15 mouse cellular contexts compared by ENCODE assay signal in genomic region chr12:32768744-32769535, GRCm38 (mm10). TPM values are rescaled to one million over a fixed set of nuclear protein-coding genes. Genes with fewer than 3 reads are reported as not detected.
DNase-seq lines count a peak whose midpoint lies in the region; ATAC-seq and TF ChIP-seq lines count a peak whose summit lies in the region.
"Had no signal": no experiment of that assay in that cellular context is flagged by ENCODE, and none has a peak within 500 bp of the region (broad histone marks: within the 10 kb centered on the region; RNA-seq: fewer than 3 reads in every experiment).

No protein-coding gene starts in this region.

- H3K4me1 ChIP-seq in kidney, embryonic 16.5 days (ENCODE audit: insufficient read depth, low read length): no peaks in the 10 kb centered on the region
- H3K4me1 ChIP-seq in lung, postnatal 0 days (ENCODE audit: insufficient read depth, low read depth, low read length): peaks cover 10% of the 10 kb centered on the region; the same call in 1 of the 2 replicates
- no peaks in the 10 kb centered on the region for H3K4me1 ChIP-seq in midbrain, embryonic 13.5 days (replicated peaks)
- H3K4me1 ChIP-seq: embryonic facial prominence, embryonic 15.5 days; hindbrain, embryonic 15.5 days; limb, embryonic 15.5 days; midbrain, embryonic 12.5 days had no signal

- H3K36me3 ChIP-seq in kidney, embryonic 16.5 days (ENCODE audit: insufficient read depth, low read length): no peaks in the 10 kb centered on the region
- no peaks in the 10 kb centered on the region for H3K36me3 ChIP-seq in lung, postnatal 0 days (ENCODE audit: insufficient read depth, low read length)
- H3K36me3 ChIP-seq in midbrain, embryonic 13.5 days: no peaks in the 10 kb centered on the region
- H3K36me3 ChIP-seq: embryonic facial prominence, embryonic 15.5 days; hindbrain, embryonic 15.5 days; limb, embryonic 15.5 days; midbrain, embryonic 12.5 days had no signal

- WGBS in kidney, embryonic 16.5 days: 44% methylated on average over 3 of the region's 3 CpGs
- 50% methylated on average over 3 of the region's 3 CpGs for WGBS in lung, postnatal 0 days
- 83% methylated on average over 3 of the region's 3 CpGs for WGBS in midbrain, embryonic 13.5 days

- no peak overlapping the region for H3K4me3 ChIP-seq in kidney, embryonic 16.5 days (ENCODE audit: low read length)
- no peak overlapping the region for H3K4me3 ChIP-seq in lung, postnatal 0 days (ENCODE audit: low read depth, low read length)
- H3K4me3 ChIP-seq in midbrain, embryonic 13.5 days (replicated peaks): no peak overlapping the region
- H3K4me3 ChIP-seq: embryonic facial prominence, embryonic 15.5 days; hindbrain, embryonic 15.5 days; limb, embryonic 15.5 days; midbrain, embryonic 12.5 days; myocyte had no signal

- H3K9ac ChIP-seq in kidney, embryonic 16.5 days (replicated peaks; ENCODE audit: low read length): no peak overlapping the region
- H3K9ac ChIP-seq in lung, postnatal 0 days (replicated peaks; ENCODE audit: low read depth): no peak overlapping the region
- H3K9ac ChIP-seq in midbrain, embryonic 13.5 days (replicated peaks): no peak overlapping the region
- H3K9ac ChIP-seq: embryonic facial prominence, embryonic 15.5 days; hindbrain, embryonic 15.5 days; limb, embryonic 15.5 days; midbrain, embryonic 12.5 days had no signal

- no peaks in the 10 kb centered on the region for H3K27me3 ChIP-seq in kidney, embryonic 16.5 days (ENCODE audit: insufficient read depth, low read length)
- H3K27me3 ChIP-seq in lung, postnatal 0 days (replicated peaks; ENCODE audit: insufficient read depth, low read length): no peaks in the 10 kb centered on the region
- H3K27me3 ChIP-seq in midbrain, embryonic 13.5 days: no peaks in the 10 kb centered on the region
- H3K27me3 ChIP-seq: embryonic facial prominence, embryonic 15.5 days; hindbrain, embryonic 15.5 days; limb, embryonic 15.5 days; midbrain, embryonic 12.5 days had no signal

- no peak for ATAC-seq in kidney, embryonic 16.5 days (ENCODE audit: low FRiP score, low TSS enrichment)
- no peak; the same call in none of the 2 replicates for ATAC-seq in lung, postnatal 0 days
- ATAC-seq in midbrain, embryonic 13.5 days: no peak
- ATAC-seq: forebrain, embryonic 16.5 days; intestine, embryonic 16.5 days had no signal

- peak; percentile 36 for DNase-seq in kidney, adult 11 months
- no peak for DNase-seq in lung, postnatal 0 days (ENCODE audit: low spot score)
- DNase-seq in lung, postnatal 10 days: no peak
- DNase-seq in kidney, adult 9 months: peak; percentile 72
- no peak for DNase-seq in thymus, adult 18-20 months
- DNase-seq: gastrocnemius, postnatal 25 days had no signal

- TF ChIP-seq CTCF in lung, postnatal 0 days (IDR thresholded peaks at IDR 0.05): no peak

- TF ChIP-seq EP300 in lung, postnatal 0 days (IDR thresholded peaks at IDR 0.05): no peak

- H3K4me2 ChIP-seq in kidney, embryonic 16.5 days (replicated peaks; ENCODE audit: low read depth, low read length): no peak overlapping the region
- H3K4me2 ChIP-seq in lung, postnatal 0 days (replicated peaks; ENCODE audit: low read depth, low read length): no peak overlapping the region
- H3K4me2 ChIP-seq in midbrain, embryonic 13.5 days (replicated peaks): no peak overlapping the region
- H3K4me2 ChIP-seq: embryonic facial prominence, embryonic 15.5 days; hindbrain, embryonic 15.5 days; limb, embryonic 15.5 days; midbrain, embryonic 12.5 days had no signal

- no peaks in the 10 kb centered on the region for H3K9me3 ChIP-seq in kidney, embryonic 16.5 days (ENCODE audit: low read length)
- H3K9me3 ChIP-seq in lung, postnatal 0 days (ENCODE audit: low read length): no peaks in the 10 kb centered on the region
- no peaks in the 10 kb centered on the region for H3K9me3 ChIP-seq in midbrain, embryonic 13.5 days
- H3K9me3 ChIP-seq: embryonic facial prominence, embryonic 15.5 days; hindbrain, embryonic 15.5 days; limb, embryonic 15.5 days; midbrain, embryonic 12.5 days had no signal

- H3K27ac ChIP-seq in kidney, embryonic 16.5 days (ENCODE audit: low read length): no peak overlapping the region
- H3K27ac ChIP-seq in lung, postnatal 0 days (ENCODE audit: low read length): 0 out of 2 replicates have a peak overlapping the region, but pooled peaks have one; percentile 11
- H3K27ac ChIP-seq in midbrain, embryonic 13.5 days: no peak overlapping the region
- H3K27ac ChIP-seq: embryonic facial prominence, embryonic 15.5 days; hindbrain, embryonic 15.5 days; midbrain, embryonic 12.5 days had no signal

RNA-seq across cellular contexts. Expression of gene Nampt, which starts 50.4 kb away (rescaled TPM):
- polyA plus RNA-seq in kidney, embryonic 16.5 days (2015; fragmentation: Nextera tagmentation; extraction: Ambion mirVana): 27.4 and 28.6 TPM in 2 replicates
- polyA plus RNA-seq in lung, postnatal 0 days (2015; fragmentation: Nextera tagmentation; extraction: Ambion mirVana): 18.7 and 19.2 TPM in 2 replicates
- 30.6 and 36.4 TPM in 2 replicates for polyA plus RNA-seq in midbrain, embryonic 13.5 days (2015; fragmentation: Nextera tagmentation; extraction: Ambion mirVana)

Comparison
In these comparisons a context has a peak if more than half of its experiments do, and no peak if none do; other contexts are left out.
1. DNase-seq: peak in kidney, adult 11 months (single experiment) and kidney, adult 9 months (single experiment); none in lung, postnatal 0 days (single experiment), lung, postnatal 10 days (single experiment) and thymus, adult 18-20 months (0 of 2).